In genomic region chr4:150615251-150616028, GRCm38 (mm10) we compare ENCODE assay signal across 20 mouse cellular contexts. TPM values are rescaled to one million over a fixed set of nuclear protein-coding genes. Genes with fewer than 3 reads are reported as not detected.
A peak's percentile ranks its signal among the peaks of the same experiment; 100 is the strongest.
DNase-seq lines count a peak whose midpoint lies in the region; ATAC-seq and TF ChIP-seq lines count a peak whose summit lies in the region.
"Had no signal": no experiment of that assay in that cellular context is flagged by ENCODE, and none has a peak within 500 bp of the region (broad histone marks: within the 10 kb centered on the region; RNA-seq: fewer than 3 reads in every experiment).

No protein-coding gene starts in this region.

- H3K4me1 ChIP-seq in embryonic facial prominence, embryonic 15.5 days: no peaks in the 10 kb centered on the region
- H3K4me1 ChIP-seq in neural tube, embryonic 14.5 days (ENCODE audit: control insufficient read depth, insufficient read depth, low read length): 0 out of 2 replicates have a peak, but pooled peaks cover 5% of the 10 kb centered on the region
- H3K4me1 ChIP-seq: limb, embryonic 12.5 days had no signal

- peaks cover 93% of the 10 kb centered on the region for H3K36me3 ChIP-seq in embryonic facial prominence, embryonic 15.5 days
- peaks cover 68% of the 10 kb centered on the region for H3K36me3 ChIP-seq in neural tube, embryonic 14.5 days (ENCODE audit: control insufficient read depth, insufficient read depth, low read length)

- no peak overlapping the region for H3K9ac ChIP-seq in embryonic facial prominence, embryonic 15.5 days
- H3K9ac ChIP-seq in neural tube, embryonic 14.5 days (replicated peaks; ENCODE audit: low read depth, low read length): no peak overlapping the region
- H3K9ac ChIP-seq: limb, embryonic 12.5 days had no signal

- H3K27me3 ChIP-seq in embryonic facial prominence, embryonic 15.5 days: no peaks in the 10 kb centered on the region
- H3K27me3 ChIP-seq in neural tube, embryonic 14.5 days (ENCODE audit: control insufficient read depth, insufficient read depth, low read length): no peaks in the 10 kb centered on the region
- H3K27me3 ChIP-seq: limb, embryonic 12.5 days had no signal

- H3K27ac ChIP-seq in gastrocnemius, adult 2 months: peak overlapping the region; percentile 48; the same call in 1 of the 2 replicates
- peak overlapping the region; percentile 32 for H3K27ac ChIP-seq in layer of hippocampus, adult 2 months
- H3K27ac ChIP-seq in embryonic facial prominence, embryonic 15.5 days (replicated peaks): 0 out of 2 replicates have a peak overlapping the region, but pooled peaks have one; percentile 28
- peak overlapping the region; percentile 55 for H3K27ac ChIP-seq in neural tube, embryonic 14.5 days (ENCODE audit: low read depth, low read length)
- H3K27ac ChIP-seq: limb, embryonic 12.5 days; stomach, postnatal 0 days had no signal

- no peak for DNase-seq in gastrocnemius, adult 2 months
- DNase-seq in gastrocnemius, postnatal 4 days (ENCODE audit: low spot score in 2 of 2): no peak
- DNase-seq in layer of hippocampus, adult 2 months (ENCODE audit: low spot score in 2 of 2): no peak
- DNase-seq in layer of hippocampus, adult 9-10 months (ENCODE audit: low spot score): no peak
- no peak for DNase-seq in layer of hippocampus, postnatal 25 days (ENCODE audit: extremely low spot score in 1 of 2, low spot score in 1 of 2)
- DNase-seq: adrenal gland, adult 8-10 months; B cell, adult 2 months; cerebellum, adult 8-10 months; layer of hippocampus, postnatal 36 days; retina, postnatal 1 day had no signal

- TF ChIP-seq CTCF in gastrocnemius, adult 2 months (IDR thresholded peaks at IDR 0.05): no peak
- TF ChIP-seq CTCF in layer of hippocampus, adult 2 months (conservative IDR thresholded peaks at IDR 0.05): no peak

- intact Hi-C loops in gastrocnemius, adult 2 months (cut with DNase I): loop anchor here (5.0 kb wide), 1 partner anchor 43 kb away; no protein-coding TSS in a partner anchor

- no peak overlapping the region for H3K4me2 ChIP-seq in embryonic facial prominence, embryonic 15.5 days (replicated peaks)
- no peak overlapping the region for H3K4me2 ChIP-seq in neural tube, embryonic 14.5 days (ENCODE audit: low read depth, low read length)
- H3K4me2 ChIP-seq: limb, embryonic 12.5 days had no signal

- H3K9me3 ChIP-seq in embryonic facial prominence, embryonic 15.5 days (replicated peaks): no peaks in the 10 kb centered on the region
- H3K9me3 ChIP-seq in neural tube, embryonic 14.5 days (ENCODE audit: control insufficient read depth, low read length): no peaks in the 10 kb centered on the region
- H3K9me3 ChIP-seq: limb, embryonic 12.5 days had no signal

- H3K4me3 ChIP-seq in gastrocnemius, adult 2 months: peak overlapping the region; percentile 13; the same call in 1 of the 2 replicates
- no peak overlapping the region for H3K4me3 ChIP-seq in layer of hippocampus, adult 2 months
- H3K4me3 ChIP-seq in embryonic facial prominence, embryonic 15.5 days (replicated peaks): no peak overlapping the region
- no peak overlapping the region for H3K4me3 ChIP-seq in neural tube, embryonic 14.5 days (ENCODE audit: low read depth, low read length)
- H3K4me3 ChIP-seq: limb, embryonic 12.5 days had no signal

- WGBS in embryonic facial prominence, embryonic 15.5 days: 87% methylated on average over 12 of the region's 12 CpGs
- WGBS in neural tube, embryonic 14.5 days: 93% methylated on average over 12 of the region's 12 CpGs

- no peak for ATAC-seq in embryonic facial prominence, embryonic 15.5 days (ENCODE audit: insufficient number of reproducible peaks, low FRiP score, low TSS enrichment, low read depth)
- ATAC-seq in neural tube, embryonic 14.5 days (ENCODE audit: low read depth): no peak
- ATAC-seq in cerebellum, adult (ENCODE audit: insufficient number of reproducible peaks, low FRiP score, low TSS enrichment): no peak

RNA-seq across cellular contexts. Expression of gene Slc45a1, which starts 36.5 kb away (rescaled TPM):
- not detected for total RNA-seq in gastrocnemius, adult 2 months (2021)
- total RNA-seq in gastrocnemius, postnatal 4 days (2021): not detected
- total RNA-seq in layer of hippocampus, adult 2 months (2021): 10 to 100 TPM; 39.7 to 40.1 TPM
- 0.43 and 0.76 TPM in 2 replicates for polyA plus RNA-seq in embryonic facial prominence, embryonic 15.5 days (2015; fragmentation: Nextera tagmentation; extraction: Ambion mirVana)
- polyA plus RNA-seq in neural tube, embryonic 14.5 days (2014; fragmentation: Nextera tagmentation; extraction: Ambion mirVana): 33.8 and 43.8 TPM in 2 replicates
- 10 to 100 TPM; 35.6 to 39.5 TPM for total RNA-seq in layer of hippocampus, postnatal 25 days (2021)
- total RNA-seq: granulocyte monocyte progenitor cell, adult 5-6 weeks; heart, postnatal 14 days; megakaryocyte progenitor cell, adult 5-6 weeks had no signal
- polyA plus RNA-seq: liver, embryonic 16.5 days; spleen, adult 2 months had no signal

Comparison
In these comparisons a context has a peak if more than half of its experiments do, and no peak if none do; other contexts are left out.
1. RNA of gene Slc45a1, which starts 36.5 kb away (total RNA-seq): 39.7 to 40.1 TPM in layer of hippocampus, adult 2 months and 35.6 to 39.5 TPM in layer of hippocampus, postnatal 25 days; not detected in gastrocnemius, adult 2 months and not detected in gastrocnemius, postnatal 4 days; every median in the first group is over 10 times any median in the second.
2. Peak in every context shown above with its lines, with median percentiles within 50 percentile points of each other: H3K27ac ChIP-seq.